Mouse (Mus musculus) ovary, adult 10 weeks (tissue): ENCODE results near the gene Vmn2r25. TPM values are rescaled to one million over a fixed set of nuclear protein-coding genes. Genes with fewer than 3 reads are reported as not detected.

ENCODE experiments used
- polyA plus RNA-seq: library from polyadenylated mRNA; stranded (reverse); fragments of 350-450 nt; fragmentation: Illumina TruSeq; extraction: RNeasy Lipid Tissue Mini Kit (QIAGEN cat#74804); gene quantifications from one replicate; pipeline ENCODE4 v1.2.3, GENCODE M21; 2014

The Vmn2r25 gene
- 1.00 TPM for polyA plus RNA-seq

DNA sequence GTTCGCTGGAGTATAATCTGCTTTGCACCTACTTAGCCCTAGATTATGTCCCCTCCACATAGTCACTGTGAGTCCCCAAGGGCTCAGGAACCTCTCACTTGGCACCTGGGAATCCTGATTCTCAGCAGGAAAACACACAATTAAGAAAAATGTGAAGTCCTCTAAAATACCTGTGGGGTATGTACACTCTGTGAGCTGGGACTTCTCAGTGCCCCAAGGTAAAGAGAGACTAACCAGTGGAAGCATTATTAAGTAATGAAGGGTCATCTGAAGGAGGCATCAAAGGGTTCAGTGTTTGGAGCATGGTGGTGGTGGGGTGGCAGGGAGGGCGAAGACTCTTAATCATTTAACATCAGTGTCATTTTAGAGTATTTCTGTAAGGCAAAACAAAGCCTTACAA, at the start of gene Vmn2r25:
Gene Vmn2r25, minus strand, starts transcription at position 101 of the 400 bp plus-strand sequence.

DNA sequence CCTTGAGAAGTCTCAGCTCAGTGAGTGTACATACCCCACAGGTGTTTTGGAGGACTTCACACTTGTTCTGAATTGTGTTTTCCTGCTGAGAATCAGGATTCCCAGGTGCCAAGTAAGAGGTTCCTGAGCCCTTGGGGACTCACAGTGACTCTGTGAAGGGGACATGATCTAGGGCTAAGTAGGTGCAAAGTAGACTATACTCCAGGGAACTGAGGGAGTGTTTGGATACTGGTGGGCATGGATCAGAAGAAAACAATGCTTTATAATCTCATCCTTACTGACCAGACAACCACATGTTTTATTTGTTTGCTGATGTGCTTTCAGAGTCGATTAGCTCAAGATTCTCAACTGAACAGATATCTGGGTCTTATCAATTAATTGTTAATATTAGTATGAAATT, 74.7 kb downstream of the Vmn2r25 start, which contains the start of gene Vmn2r24:
Gene Vmn2r24, plus strand, starts transcription at position 301 of the 400 bp plus-strand sequence.

Other genes starting within 250 kb of the Vmn2r25 start
- gene Vmn2r22, start 202.7 kb downstream of the Vmn2r25 start, polyA plus RNA-seq, result not detected
- gene Vmn2r23, start 150.8 kb downstream of the Vmn2r25 start, polyA plus RNA-seq, result not detected
- gene Vmn2r24, start 74.6 kb downstream of the Vmn2r25 start, polyA plus RNA-seq, result not detected
- not detected for gene Vmn2r26, start 171.1 kb upstream of the Vmn2r25 start, polyA plus RNA-seq